Mouse (Mus musculus): Measurements from ENCODE around the gene Cpa2. TPM values are rescaled to one million over a fixed set of nuclear protein-coding genes. Genes with fewer than 3 reads are reported as not detected.

The Cpa2 gene
- total RNA-seq (2022): 1 to 10 TPM; 1.2 to 4.0 (median 2.1) TPM

DNA sequence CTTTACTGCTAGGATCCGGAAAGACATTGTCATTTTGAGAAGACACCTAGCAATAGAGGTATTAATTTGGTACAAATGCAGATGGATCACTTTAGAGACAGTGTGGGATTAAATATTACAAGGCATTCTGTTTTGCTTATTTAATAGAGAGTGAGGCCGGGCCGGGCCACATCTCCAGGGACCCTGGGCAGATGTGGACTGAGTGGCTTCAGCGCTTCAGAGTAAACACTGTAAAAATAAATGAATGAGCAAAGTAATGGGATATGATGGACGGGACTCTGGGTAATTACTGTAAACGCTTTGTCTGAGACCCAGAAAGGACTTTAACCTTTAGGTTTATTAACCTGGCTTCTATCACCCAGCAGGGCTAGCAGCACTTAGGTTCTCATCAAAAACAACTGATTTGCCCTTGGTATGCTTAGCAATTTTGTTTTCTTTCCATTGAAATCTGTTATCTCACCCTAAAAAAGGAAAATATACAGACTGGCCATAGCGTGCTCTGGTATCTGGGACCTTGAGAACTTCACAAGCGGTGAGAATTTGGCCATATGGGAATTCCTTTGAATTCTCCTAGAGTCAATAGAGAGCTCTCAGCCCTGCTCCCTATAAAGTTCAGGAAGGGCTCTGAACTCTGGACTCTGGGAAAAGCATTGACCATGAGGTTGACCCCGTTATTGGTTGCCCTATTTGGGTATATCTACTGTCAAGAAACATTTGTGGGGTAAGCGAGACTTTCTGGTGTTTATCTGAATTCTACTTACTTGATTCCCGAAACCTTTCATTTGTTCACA, at the start of gene Cpa2:
Gene Cpa2, plus strand, starts transcription at position 574 of the 791 bp plus-strand sequence.
- no peak for DNase-seq (ENCODE audit: low spot score in 2 of 2)

DNA sequence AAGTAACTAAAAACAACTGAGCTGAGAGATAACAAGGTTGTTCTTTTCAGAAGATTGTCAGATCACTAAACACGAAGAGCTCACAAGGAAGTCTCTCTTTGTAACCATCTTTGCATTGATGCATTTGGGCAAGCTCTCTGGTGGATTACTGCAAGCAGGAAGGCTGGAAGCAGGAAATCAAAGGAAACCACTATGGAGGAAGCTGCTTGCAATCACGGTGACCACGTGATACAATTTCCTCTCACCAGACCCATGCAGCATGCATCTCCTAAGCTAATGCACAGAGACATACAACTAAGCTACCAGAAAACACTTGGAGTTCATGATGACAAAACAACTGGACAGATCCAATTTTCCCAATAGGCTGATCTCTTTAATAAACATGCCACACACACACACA, 42.3 kb upstream of the Cpa2 start:
- no peak for DNase-seq (ENCODE audit: low spot score in 2 of 2)

DNA sequence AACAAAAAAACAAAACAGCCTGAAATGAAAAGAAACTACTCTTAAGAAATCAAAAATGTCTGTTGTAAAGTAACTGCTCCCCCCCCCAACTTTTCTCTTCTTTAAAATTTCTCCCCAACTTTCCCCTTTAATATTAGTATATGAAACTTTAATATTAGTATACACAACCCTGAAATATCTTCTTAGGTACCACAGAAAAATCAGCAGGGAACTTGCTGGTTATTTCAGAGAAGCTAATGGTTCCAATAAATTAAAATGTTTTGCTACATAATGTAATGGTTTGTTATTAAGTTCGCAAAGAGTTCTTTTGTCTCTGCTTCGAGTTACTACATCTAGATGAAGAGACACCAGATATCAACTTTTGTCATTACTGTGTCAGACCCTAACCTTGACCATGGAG, 32.6 kb upstream of the Cpa2 start:
- DNase-seq (ENCODE audit: low spot score in 2 of 2): no peak

DNA sequence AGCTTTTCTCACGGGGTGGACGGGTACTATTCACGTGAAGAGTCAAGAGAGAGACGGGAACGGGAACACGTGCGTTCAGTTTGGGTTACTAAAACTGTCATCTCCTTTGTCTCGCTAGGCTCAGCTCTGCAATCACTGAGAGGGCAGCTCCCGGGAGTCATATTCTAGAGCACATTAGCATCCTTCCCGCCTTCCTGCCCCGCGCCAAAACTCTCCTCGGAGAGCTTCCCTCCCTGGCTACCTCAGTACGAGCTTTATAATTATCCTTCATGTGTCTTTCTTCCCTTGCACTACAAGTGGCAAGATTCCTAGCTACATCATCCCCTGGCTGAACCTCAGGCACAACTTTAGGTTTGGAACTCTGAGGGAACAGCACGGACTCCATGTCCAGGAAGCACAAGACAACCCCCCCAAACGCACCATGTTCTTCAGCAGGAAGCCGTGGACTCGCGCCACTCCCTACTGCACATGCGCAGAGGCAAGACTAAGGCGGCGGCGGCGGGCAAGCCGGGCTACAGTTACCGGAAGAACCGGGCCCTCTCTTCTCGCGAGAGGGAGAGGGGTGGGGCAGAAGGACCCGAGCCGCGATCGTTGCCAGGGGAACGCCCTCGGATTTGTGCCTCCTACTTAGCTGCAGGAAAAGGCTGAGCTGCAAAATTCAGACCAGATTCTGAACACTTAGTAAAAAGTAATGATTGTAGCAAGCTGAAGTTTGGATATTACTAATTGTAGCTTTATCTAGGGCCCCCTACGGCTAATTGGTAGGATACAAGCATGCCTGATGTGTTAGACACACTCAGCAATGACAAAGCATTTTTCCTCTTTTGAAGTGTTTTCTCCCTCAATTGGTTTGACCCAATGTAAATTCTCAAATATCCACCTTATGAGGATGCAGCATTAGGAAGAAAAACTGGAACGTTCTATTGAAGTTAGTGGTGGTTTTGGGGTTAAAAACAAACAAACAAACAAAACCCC, 31.8 kb upstream of the Cpa2 start, which contains the start of the genes Tmem209 and Ssmem1:
Gene Tmem209, minus strand, starts transcription at position 519 of the 975 bp plus-strand sequence.
Gene Ssmem1, plus strand, starts transcription at position 585 of the 975 bp plus-strand sequence.
- peak; percentile 93 to 98 for DNase-seq (ENCODE audit: low spot score in 2 of 2)

DNA sequence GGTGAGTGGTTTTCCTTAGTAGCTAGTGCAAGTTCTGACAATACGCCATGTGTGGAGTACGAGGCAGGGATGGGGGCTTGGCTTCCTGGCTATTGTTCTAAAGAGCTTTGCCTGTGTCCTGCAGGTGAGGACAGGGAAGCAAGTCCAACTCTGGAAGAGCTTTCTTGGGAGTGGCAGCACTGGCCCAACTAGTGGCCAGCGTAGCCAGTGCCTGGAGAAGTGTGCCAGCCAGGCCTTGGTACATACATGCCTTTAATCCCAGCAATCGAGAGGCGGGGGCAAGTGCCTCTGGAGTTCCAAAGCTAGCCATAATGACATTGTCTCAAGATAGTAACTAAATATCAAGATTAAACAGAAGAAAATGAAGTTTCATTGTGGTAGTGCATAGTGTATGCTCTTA, 31.1 kb upstream of the Cpa2 start:
- no peak for DNase-seq (ENCODE audit: low spot score in 2 of 2)

DNA sequence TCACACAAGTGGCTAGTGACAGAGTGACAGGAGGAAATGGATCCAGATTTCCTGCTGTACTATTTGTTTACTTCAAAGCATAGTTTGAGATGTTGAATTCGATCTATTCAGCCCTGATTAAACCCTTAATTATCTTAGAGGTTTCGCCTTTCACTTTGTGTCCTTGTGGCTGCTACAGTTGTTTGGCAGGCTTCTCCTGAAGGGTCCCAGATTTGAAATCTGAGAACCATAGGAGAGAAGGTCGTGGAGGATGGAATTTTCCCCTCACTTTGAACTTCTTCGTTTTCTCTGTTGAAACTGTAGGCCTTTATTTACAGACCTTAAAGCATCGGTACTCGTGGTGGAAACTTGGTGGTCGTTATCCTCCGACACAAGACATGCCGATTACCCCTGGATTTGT, 27.1 kb upstream of the Cpa2 start:
- DNase-seq (ENCODE audit: low spot score in 2 of 2): no peak

DNA sequence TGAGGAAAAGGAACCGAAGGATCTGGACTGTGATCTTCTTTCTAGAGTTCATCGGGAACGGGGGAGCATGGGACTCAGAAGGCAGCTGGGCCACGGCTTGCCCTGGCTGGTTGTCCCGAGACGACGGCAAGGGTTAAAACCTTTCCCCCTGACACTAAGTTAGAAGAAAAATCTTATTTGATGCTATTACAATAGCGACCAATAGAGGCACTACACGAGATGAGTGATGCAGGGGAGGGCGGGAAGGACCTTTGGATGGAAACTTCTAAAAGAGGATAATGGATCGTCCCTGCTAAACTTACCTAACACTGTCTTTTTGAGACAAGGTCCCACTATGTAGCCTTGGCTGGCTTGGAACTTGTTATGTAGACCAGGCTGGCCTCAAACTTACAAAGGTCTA, 21.0 kb upstream of the Cpa2 start:
- no peak for DNase-seq (ENCODE audit: low spot score in 2 of 2)

DNA sequence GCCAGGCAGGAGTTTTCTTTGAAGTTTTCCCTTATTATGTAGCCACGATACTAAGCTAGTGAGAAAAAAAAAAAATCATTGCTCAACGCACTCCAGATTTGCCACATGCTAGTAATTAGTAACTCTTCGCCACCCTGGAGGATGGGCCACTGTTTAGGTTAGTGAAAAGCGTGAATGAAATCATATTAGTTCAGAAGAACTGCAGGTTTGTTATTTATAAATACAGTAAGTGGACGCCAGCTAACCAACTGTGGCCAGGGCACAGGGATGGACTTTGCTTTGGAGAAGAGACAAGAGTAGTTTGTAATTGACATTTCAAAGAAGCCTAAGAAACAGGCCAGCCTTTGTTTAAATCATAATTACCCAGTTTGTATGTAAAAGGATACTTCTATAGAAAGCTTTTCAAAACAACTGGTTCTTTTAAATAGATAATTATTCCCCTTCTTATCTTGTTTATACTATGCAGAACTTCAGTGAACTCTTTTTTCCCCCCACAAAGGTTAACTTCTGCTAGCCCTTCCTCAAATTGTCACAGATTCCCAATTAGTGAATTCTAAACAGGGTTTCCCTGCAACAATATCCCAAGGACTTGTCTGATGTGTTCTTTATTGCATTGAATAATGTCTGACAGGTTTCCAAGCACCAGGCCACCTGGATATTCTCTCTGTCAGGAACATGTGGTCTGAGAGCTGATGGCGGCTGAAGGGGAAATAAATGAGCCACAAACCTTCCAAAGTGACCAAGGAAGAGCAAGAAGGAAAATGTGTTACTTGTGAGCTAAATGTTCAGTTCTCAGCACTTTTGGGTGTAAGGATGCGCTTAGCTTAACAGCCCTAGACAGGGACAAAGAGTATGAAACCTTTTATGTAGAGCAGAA, 15.7 kb upstream of the Cpa2 start:
- no peak for DNase-seq (ENCODE audit: low spot score in 2 of 2)

DNA sequence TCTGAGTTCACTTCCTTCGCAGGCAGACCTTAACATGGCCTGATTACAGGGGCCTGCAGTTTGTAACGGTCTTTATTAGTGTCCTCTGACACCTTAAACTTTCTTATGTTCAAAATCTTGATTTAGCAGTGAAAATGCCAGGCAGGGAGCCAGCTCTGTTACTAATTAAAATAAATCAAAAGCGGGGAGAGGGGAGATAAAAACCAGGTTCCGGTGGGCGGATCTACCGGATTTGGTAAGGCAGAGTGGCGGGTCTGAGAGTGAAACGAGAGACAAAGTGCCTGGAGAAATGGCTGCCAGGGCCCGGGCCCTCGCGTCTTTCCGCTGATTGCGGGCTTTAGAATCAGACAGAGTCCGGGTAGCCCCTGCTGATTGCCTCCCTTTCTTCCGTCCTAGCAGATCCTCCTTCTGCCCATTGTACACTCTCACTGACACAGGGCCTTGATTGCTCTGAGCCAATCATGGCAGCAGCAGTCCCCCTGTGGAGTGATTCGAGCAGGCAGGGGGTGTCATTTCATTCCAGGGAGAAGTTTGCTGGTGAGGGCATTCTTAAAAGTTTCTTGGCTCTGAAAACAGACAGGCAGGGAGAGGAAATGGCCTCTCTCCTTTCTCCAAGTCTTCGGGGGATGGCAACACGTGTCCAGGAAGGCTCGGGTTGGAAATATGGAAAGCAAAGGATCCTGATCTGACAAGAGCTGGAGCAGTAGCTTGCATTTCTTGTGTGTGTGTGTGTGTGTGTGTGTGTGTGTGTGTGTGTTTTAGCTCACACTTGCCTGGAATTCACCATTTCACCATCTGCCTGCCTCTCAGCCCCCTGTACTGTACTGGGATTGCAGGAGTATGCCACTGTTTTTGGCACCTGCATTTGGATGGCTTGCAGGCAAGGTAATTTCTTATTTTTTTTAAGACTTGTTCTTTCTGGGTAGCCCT, 14.5 kb upstream of the Cpa2 start:
- no peak for DNase-seq (ENCODE audit: low spot score in 2 of 2)

DNA sequence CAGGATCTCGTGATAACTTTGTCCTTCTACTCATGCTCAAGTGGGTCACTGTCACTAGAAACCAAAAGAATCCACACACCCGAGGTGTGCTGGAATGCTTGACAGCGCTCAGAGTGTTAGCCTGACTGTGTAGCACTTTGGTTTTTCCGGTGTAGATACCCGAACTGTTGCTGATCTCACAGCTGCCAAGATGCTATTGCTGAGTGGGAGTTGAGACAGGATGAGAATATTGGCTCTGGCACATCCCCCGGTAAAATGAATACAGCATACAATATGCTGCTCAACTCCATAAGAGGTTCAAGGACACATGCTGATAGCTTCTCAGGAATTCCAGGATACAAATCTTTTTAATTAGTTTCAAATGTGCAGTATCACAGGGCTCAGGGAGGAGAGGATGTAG, 12.6 kb upstream of the Cpa2 start:
- DNase-seq (ENCODE audit: low spot score in 2 of 2): no peak

DNA sequence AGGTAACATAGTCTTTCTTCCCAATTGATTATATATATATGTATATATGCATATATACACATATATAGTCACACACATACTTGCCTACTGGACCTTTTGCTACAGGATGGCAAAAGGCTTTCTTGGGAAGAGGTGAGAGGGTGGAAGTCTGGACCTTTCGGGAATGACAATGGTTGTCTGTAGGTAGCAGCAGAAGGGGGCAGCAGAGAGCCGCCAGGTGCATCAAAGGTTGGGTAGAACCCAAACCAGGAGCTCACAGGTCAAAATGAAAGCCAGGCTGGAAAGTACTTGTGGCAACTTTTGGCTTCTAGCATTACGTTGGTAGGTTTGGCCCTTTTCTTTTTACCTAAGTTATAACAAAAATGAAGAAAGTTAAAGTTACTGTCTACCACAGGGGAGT, 6.0 kb upstream of the Cpa2 start:
- no peak for DNase-seq (ENCODE audit: low spot score in 2 of 2)

DNA sequence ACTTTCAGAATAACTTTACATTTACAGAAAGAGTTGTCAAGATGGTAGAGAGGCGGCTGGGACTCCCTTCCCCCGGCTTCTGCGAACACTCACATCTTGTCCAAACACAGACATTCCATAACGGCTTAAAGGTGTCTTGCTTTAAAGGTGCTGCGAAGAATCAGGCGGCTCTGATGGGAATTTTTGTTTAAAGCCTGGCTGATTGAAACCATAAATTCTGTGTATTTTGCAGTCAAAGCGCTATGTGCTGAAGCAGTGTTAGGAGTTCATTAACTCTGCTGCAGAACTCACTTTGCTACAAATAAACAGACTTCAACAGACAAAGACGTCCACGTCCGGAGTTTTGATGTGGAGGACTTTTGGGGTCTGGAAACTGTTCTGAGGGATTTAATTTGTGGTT, 3.1 kb upstream of the Cpa2 start:
- DNase-seq (ENCODE audit: low spot score in 2 of 2): no peak

DNA sequence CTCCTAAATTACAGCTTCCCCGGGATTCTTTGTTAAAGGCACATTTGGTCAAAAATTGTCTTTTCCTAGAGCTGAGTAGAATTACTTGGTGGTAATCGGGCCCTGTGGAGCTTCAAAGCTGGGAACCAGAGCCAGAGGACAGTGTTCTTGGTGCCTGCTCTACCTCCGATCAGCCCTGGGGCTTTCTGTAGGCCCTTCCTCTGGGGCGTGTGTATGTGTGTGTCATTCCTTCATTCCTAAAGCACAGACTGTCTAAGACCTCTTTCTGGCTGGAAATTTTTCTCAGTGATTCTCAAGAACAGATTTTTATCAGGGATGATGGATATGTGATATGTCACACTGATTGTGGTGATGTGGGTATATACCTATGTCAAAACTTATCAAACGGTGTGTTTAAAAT, 2.6 kb upstream of the Cpa2 start:
- DNase-seq (ENCODE audit: low spot score in 2 of 2): no peak

DNA sequence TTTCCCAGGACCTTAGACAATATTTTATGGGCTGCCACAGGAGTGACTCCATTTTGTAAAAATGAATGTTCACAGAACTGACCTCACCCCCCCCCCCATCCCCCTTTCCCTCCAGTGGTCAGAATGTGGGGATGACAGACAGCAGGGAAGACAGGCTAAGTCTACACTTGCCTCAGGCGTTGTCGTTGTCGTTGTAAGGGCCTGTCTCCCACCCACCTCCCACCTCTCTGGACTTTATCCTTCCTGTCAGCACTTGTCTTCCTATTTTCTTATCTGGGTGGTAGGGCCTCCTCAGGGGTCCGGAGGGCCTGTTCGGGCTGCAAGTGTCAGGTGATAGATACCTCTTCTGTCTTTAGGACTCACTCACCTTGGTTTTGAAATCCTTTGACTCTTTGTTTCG, 895 bp downstream of the Cpa2 start:
- no peak for DNase-seq (ENCODE audit: low spot score in 2 of 2)

DNA sequence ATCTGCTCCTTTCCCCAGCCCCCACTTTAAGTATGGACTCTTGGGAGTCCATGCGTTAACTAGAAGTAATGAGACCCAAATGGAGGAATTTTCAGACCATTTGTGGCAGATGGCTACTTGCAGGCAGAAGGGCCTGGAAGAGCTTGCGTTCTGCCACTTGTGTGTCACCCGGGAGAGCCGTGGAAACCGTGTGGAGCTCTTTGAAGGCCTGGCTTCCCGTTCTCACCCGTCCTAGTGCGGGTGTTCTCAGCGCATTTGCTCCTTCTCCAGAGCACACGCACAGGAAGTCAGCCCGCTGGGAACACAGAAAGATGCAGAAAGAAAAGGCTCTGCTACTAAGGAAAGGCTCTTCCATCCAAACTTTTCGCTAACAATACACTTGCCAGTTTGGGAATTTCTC, 1.7 kb downstream of the Cpa2 start:
- no peak for DNase-seq (ENCODE audit: low spot score in 2 of 2)

DNA sequence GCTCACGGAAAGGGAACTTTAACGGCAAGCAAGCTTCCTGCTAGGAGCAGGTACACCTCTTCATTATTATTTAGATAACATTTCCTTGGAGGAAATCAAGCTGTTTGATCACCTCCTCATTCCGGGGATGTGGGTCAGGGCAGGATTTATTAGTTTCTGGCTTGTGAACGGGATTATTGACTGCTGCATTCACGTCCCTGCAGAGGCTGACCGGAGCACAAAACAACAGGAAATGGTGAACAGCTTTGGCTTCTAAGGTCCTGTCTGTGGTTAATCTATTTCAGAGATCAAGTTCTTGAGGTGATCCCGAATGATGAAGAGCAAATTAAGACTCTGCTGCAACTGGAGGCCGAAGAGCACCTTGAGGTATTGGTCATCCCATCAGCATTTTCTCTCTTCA, 2.5 kb downstream of the Cpa2 start:
- DNase-seq (ENCODE audit: low spot score in 2 of 2): no peak

DNA sequence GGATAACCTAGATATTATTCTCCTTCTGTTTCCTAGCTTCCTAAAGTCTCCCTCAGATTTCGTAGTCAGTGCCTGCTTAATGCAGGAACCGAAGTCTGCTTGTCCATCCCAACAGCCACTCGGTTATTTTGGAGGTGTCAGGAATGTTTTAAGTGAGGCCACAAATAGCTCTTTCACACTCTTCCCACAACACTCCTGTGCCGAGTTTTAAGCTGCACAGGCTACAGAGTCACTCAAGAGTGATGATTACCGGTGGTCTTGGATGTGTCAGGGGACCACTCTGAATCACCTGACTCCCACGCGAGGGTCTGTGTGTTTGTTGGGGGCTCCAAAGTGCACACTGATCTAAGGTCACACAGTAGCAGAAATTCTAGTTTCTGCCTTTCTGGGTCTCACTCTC, 4.3 kb downstream of the Cpa2 start:
- no peak for DNase-seq (ENCODE audit: low spot score in 2 of 2)

DNA sequence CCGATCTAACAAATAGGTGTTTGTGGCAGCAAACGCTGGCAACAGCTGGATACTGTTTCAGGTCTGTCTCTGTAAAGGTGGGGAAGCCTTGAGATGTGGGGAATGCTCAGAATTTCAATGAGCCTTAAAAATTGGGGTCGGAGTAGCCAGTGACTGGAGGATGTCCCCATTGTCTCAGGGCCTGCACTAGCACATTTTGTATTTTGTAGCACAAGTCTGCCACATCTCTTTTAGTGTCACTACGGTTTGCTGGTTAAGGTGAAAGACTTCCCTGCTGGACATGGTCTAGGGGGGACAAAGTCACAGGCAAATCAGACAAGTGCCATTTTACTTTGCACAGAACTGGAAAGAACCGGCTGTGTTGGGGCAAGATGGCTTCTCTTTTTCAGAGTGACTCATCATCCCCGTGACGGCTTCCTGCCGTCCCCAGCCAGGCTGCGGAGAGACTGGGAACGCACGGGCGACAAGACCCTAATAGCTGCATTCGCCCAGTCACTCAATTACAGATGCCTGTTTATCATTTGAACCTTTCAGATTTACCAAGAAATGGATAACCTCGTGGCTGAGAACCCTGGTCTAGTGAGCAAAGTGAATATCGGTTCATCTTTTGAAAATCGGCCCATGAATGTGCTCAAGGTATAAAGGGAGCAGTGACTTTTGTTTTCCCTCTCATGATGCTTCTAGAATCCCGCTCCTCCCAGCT, 5.3 kb downstream of the Cpa2 start:
- DNase-seq (ENCODE audit: low spot score in 2 of 2): no peak

DNA sequence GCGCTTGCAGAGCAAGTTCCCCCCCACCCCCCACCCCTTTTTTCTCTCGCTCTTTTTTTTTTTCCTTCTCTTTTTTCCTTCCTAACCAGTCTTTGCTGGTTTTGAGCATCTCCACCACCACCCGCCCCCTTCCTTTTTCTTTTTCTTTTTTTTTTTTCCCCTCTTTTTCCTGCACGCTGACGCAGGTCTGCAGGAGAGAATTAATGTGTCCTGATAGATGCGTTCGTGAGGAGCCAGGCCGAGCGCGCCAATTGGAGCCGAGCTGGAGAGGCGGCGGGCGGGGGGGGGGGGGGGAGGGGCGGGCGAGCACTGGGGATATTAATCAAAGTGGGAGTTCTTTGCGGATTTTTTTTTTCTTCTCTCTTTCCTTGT, 5.9 kb downstream of the Cpa2 start:
- no peak for DNase-seq (ENCODE audit: low spot score in 2 of 2)
